Mouse (Mus musculus) left cerebral cortex, postnatal 14 days (tissue): ENCODE data around the gene Tmeff1. TPM values are rescaled to one million over a fixed set of nuclear protein-coding genes. Genes with fewer than 3 reads are reported as not detected.

Experiments used
- DNase-seq, 2 experiments: peaks; one replicate each; pipeline ENCODE4 v3.0.0; 2021 to 2022; ENCODE audit warnings: low spot score in 2 of 2, mixed read lengths in 1 of 2
- intact Hi-C: fragments of 180-260 bp; cut with DNase I; formaldehyde crosslinking; loops from one replicate; pipeline ENCODE4 v1.15.1; 2025
- total RNA-seq, 2 experiments: library from RNA; stranded (reverse); gene quantifications; 2 replicates each; pipeline ENCODE4 v1.2.3; 2021

Gene Tmeff1
- total RNA-seq, 2 experiments from 2014 or later, result 124 to 134 TPM

DNA sequence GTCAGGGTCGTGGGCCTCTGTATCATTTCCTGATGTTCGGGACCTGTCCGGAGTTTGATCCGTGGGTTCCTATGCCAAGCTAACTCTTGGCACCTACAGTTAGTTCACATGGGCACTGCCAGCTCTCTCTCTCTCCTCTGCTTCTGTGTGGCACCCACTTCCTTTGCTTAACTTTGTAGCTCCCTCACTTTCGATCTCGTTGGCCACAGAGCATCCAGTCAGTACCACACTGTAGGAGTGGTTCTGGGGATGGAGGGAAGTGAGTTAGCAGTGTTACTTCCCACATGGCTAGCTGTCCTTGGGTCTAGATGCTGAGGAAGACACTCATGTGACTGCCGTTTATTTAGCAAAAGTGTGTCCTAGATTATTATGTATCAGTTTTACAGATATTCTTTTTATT is 30.8 kb upstream of the Tmeff1 start:
- intact Hi-C loops, result no loop called here
- DNase-seq, result no peak

DNA sequence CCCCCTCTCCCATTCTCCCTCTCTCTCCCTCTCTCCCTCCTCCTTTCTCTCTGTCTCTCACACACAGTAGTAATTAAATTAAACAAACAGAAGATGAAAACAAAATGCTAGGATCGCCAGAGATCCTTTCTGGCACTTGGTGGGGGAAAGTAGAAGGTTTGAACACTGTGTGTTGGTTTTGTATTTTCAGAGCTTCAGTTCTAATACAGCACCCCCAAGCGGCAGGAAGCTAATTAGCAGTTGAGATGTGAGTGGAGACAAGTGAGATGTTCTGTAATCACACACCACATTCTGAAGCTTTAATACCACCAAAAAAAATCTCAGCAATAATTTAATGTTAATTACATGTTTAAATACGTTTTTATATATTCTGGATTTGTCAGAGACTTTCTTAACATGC is 29.2 kb upstream of the Tmeff1 start:
- peak; percentile 56 to 76 for DNase-seq
- intact Hi-C loops, result no loop called here

DNA sequence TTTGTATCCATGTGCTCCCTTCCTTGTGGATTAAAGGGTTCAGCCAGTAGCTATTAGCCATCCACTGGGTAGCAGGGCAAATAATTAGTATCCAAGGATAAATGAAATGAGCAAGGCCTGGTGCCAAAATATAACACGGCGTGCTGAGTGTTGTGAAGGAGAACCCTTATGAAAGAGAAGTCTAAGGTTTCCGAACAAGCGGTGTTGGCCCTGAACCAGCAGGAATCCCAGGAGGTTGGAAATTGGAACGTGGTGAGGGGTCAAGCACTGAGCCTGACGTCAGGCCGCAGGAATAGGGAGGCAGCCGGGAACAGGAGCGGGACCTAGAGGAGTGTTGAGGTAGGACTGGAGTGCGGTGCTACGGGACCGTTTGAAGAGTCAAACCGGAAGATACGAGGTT is 25.3 kb upstream of the Tmeff1 start:
- intact Hi-C loops, result no loop called here
- DNase-seq, result no peak

DNA sequence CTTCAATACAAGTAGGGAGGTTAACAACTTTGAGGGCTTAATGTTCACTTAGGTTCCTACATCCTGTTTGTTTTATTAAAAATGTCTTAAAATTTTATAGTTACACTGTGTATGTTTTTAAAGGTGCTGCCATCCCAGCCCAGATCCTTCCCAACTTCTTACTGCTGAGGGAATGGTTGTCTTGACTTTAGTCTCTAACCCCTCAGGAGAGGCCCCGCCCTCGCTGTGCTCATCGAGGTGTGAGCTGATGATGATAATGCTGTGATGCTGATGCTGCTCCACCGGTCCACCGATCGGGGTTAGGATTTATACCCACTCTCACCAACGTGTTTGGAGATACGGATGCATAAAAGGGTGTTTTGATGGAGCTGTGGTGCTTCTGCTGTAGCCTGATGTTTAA is 23.1 kb upstream of the Tmeff1 start:
- intact Hi-C loops, result no loop called here
- no peak for DNase-seq

DNA sequence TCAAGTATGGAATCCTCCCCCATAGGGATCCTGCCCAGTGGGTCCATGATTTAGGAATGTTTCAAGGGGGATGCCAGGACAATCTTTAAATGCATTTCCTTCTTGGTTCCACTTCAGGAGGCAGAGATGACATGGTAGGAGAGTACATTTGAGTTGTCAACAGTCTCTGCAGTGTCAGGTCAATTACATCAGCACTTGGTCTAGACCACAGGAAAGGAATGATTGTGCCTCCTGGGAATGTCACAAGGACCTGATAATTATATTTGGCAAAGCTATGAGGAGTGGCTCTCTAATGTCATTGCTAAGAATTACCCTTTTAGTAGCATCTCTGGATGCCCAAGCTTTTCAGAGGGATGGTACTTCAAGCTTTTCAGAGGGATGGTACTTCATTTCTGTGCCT is 20.0 kb upstream of the Tmeff1 start:
- no peak for DNase-seq
- intact Hi-C loops, result no loop called here

DNA sequence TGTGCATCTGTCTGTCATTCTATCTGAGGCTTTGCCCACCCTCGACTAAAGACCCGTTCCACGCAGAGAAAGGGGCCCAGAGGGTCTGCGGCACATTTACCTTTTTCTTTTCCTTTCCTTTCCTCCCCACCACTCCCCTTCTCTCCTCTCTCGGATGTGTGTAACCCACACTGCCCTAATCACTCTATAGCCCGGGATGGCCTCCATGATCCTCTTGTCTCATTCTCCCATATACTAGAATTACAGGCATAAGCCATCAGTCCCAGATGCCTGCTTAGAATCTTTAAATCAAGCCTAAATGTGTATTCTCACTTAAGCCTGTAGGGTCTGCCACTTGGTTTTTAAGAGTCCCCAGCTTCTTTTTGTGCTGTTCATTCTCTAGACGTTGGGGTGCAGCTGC is 8.6 kb upstream of the Tmeff1 start:
- intact Hi-C loops, result no loop called here

DNA sequence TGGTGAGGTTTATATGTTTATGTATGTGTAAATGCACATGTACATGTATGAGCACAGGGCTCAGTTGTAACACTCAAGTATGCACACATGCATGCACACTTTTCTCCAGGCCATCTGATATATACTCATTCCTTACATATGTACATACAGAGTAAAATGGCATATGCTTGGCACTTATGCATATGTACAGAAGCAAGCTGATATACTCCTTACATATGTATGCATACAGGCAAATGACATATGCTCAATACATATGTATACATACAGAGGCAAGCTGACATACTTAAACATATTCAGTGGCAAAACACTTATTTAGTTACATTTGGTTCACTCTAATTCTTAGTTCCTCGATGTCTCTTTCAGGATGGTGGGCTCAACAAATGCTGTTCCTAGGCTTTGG is 7.1 kb upstream of the Tmeff1 start:
- intact Hi-C loops, result no loop called here
- no peak for DNase-seq

More for the DNA sequence above, 8.6 kb upstream of the Tmeff1 start:
- DNase-seq, result no peak

DNA sequence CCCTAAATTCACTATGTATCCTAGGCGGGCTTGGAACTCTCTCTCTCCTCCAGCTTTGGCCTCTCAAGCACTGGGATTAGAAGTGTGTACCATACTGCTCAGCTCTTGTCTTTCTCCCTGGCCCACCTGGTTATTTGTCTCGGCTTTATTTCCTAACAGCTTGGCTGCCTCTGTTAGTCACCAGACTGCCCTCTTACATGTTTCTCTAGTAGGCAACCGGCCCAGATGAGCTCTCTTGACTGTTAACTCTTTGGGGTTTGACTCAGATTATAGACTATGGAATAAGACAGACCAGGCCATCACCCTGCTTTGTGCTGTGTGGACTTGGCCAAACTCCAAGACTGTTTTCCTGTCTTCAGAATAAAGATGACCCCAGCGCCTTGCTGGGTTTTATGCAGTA is 6.6 kb upstream of the Tmeff1 start:
- DNase-seq, result no peak
- intact Hi-C loops, result no loop called here

DNA sequence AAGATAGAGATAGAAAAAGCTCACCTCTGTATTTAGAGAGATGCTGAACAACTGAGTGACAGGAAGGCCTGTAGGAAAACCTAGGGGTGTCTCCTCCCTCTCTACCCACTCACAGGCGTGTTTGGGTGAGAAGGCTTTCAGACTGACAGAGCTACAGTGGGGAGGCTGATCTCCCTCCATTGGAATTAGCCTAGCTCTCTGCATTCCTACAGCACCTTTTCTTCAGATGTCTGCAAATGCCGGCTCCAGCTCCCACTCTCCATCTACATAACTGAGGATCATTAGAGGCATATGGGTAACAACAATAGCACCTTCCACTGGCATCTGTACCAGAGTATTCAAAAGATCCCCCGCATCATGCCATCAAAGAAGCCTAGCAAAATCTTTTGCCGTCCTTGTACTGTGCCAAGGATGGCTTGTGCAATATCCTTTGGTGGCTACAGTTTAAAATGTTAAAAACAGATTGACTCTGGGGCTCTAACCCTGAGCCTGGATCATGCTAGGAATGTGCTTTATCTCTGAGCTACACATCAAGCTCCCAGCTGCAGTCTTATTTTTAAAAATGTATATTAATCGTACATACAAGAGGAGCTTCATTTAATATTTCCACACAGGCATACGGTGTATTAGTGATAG is 5.4 kb upstream of the Tmeff1 start:
- intact Hi-C loops, result loop anchor here (5.0 kb wide), 1 partner anchor 37 kb away; no protein-coding TSS in a partner anchor
- DNase-seq, result no peak

DNA sequence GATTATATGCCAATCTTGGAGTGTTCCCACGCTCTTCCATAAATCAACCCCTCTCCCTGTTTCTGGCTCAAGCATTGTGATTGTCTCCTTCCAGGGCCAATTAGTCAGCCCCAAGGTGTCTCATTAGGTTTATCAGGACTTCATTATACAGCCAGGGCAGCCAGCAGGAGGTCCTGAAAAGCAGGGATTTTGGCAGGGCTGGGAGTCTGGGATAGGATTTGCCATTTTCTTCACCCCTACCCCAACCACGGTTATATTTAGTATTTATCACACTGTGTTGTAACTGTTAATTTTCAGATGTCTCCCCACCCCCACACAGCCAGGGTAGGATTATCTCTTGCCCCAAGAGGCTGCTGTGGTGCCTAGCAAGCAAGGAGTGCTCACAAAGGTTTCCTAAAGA is 3.8 kb upstream of the Tmeff1 start:
- DNase-seq, result no peak
- intact Hi-C loops, result loop anchor here (5.0 kb wide), 1 partner anchor 39 kb away; no protein-coding TSS in a partner anchor

DNA sequence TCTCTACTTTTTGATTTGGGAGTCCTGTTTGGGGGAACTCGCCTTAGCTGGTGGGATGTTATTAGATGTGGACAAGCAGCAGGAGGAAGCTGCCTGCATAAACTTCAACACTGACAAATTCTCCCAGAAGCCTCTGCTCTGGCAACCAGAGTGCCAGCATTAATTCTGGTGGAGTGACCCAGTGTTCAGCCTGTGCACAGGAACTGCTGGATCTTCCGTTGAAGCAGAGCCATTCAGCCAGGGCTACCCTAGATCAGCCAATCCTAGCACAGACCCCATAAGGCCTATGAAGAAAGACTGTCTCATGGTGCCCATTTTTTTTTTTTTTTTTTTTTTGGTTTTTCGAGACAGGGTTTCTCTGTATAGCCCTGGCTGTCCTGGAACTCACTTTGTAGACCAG is 3.0 kb upstream of the Tmeff1 start:
- DNase-seq, result no peak

DNA sequence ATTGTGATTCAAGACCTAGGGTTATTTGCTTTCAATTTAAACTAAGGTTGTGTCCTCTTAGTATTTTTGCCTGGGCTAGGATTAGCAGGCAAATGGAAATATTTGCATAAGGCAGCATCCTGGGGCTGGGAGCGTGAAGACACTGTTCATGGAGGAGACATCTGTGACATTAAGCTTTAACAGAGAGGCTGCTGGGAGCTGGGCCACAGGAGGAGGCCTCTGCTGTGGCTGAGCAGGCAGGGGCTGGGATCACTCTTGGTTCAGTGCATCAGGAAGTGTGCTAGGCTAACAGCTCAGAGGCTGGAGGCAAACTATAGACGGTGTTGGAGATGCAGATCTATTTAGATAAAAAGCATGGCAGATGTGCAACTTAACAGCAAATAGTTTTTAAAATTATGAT is 2.0 kb upstream of the Tmeff1 start:
- intact Hi-C loops, result loop anchor here (5.0 kb wide), 1 partner anchor 41 kb away; no protein-coding TSS in a partner anchor
- DNase-seq, result no peak

More for the DNA sequence above, 3.0 kb upstream of the Tmeff1 start:
- intact Hi-C loops, result loop anchor here (5.0 kb wide), 1 partner anchor 40 kb away; no protein-coding TSS in a partner anchor

DNA sequence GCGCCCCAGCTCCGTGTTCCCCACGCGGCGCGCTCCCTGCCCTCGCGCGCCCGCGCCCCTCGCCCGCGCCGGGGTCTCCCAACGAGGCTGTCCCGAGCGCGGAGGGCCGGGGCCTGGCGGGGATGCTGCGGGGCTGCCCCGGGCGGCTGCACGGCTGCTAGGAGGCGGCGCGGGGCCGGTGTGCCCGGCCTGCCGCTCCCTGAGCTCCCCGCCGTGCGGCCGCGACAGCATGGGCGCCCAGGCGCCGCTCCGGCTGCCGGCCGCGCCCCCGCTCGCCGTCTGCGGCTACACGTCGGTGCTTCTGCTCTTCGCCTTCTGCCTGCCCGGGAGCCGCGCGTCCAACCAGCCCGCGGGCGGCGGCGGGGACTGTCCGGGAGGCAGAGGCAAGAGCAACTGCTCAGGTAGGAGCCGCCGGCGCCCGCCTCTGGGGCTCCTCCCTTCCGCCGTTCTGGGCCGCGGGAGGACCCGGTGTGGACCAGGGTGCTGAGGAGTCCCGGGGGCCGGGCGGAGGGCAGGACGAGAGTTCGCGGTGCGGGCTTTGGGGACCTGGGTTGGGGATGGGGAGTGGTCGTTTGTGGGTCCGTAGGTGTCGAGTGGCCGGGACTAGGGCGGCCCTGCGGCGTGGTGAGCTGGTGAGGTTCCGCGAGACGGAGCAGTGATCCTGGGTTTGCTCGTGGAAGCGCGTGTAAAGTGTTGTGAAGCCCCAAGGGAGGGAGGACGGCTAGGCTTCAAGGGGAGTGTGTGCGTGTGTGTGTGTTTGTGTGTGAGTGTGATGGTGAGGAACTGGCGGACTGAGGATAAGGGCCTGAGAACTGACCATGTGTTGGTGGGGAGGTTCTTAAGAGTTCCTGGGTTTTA is 496 bp downstream of the Tmeff1 start:
- intact Hi-C loops, result loop anchor here (5.0 kb wide), 2 partner anchors 42 to 97 kb away; no protein-coding TSS in a partner anchor
- peak in 1 of 2 experiments; percentile 44 for DNase-seq

DNA sequence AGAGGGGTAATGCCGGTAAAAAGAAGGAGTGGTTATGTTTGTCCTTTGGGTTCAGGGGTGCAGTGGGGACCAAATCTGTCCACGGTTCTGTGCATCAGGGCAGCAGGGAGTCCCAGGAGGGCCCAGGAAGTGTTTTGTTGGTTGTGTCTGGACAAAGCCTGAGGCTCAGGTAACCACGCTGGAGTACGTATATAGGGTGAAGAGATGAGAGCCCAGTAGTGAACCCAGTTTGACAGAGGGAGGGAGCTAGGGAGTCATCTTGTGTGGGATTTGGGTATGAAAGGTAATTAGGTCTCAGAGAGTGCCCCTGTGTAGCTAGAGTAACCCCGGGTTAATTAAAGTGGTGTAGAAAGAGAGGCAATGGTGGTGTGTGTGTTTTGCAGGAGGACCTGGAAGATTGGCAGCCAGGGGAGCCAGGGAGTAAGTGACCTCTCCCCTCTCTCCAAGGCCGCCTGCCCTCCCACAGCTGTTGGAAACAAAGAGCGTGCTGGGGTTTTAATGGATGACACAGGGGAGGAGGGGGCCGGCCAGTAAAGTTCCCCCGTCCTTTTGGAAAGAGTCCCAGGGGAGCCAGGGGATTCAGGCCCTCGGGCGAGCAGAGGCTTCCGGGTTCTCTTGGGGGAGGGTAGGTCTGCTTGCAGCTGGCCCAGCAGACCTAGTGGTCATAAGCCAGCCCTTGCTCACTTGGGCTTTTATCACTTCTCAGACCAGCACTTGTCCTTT is 1.3 kb downstream of the Tmeff1 start:
- intact Hi-C loops, result loop anchor here (5.0 kb wide), 2 partner anchors 41 to 96 kb away; no protein-coding TSS in a partner anchor
- no peak for DNase-seq

DNA sequence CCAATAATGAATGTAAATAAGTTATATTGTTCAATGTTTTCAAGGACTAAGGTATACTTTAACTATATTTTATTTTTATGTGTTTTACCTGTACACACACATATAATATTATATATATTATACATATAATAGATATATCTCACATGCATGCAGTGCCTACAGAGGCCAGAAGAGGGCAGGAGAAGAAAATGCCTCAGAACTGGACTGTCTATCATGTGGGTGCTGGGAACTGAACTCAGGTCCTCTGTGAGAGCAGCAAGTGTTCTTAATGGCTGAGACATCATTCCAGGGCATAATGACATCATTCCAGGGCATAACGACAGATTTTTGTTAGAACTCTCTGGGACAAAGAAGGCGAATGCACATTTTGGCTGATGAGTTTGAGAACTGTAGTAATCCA is 2.6 kb downstream of the Tmeff1 start:
- DNase-seq, result no peak
- intact Hi-C loops, result loop anchor here (5.0 kb wide), 2 partner anchors 40 to 95 kb away; no protein-coding TSS in a partner anchor

DNA sequence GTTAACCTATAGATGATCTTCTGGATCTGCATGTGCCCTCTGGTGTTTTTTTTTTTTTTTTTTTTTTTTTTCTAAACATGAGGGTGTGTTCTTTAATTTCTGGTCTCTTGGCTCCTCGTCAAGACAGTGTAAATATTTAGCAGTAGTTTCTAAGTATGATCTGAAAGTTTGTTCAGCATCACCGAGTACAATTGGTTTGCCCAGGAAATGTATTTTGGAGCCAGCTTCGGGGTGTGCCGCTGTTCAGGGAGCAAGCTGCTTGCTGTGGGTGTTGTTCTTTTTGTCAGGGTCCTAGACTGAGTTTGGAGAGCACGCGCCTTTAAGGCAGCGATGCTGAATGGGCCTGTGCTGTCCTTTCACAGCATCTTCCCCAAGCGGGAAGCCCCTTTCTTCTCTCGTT is 3.6 kb downstream of the Tmeff1 start:
- intact Hi-C loops, result loop anchor here (5.0 kb wide), 2 partner anchors 39 to 94 kb away; no protein-coding TSS in a partner anchor

DNA sequence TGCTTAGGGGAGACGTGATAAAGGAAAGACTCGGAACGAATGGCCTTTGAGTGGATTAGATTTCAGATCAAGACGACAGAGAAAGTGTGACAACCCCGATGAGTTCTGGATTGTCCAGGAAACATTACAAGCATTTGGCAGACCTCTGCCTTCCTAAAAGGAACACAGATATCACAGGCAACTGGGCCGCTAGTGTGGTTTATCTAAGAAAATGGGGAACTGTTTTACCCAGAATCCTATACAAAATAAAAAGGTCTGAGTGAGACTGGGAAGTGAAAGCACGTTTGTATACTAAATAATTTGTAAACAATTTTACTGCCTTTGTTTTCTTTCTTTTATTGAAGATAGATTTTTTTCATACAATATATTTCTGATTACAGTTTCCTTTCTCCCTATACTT is 5.9 kb downstream of the Tmeff1 start:
- no peak for DNase-seq
- intact Hi-C loops, result no loop called here

More for the DNA sequence above, 3.6 kb downstream of the Tmeff1 start:
- DNase-seq, result no peak

DNA sequence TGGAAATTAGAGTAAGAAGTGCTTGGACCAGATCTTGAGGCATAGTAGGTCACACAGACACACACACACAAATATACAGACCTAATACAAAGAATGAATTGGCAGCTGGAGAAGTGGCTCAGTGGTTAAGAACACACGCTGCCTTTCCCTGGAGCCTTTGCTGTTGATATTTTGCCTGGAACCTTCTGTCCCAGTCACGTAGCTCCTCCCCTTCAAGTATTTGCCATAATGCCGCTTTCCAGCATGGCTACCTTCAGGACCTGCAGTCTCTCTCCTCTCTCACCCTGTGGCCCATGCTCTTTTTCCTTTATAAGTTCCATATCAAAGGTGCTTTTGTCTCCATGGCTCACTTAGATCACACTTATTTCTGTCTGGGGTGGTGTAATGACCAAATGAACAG is 6.4 kb downstream of the Tmeff1 start:
- DNase-seq, result no peak
- intact Hi-C loops, result no loop called here

DNA sequence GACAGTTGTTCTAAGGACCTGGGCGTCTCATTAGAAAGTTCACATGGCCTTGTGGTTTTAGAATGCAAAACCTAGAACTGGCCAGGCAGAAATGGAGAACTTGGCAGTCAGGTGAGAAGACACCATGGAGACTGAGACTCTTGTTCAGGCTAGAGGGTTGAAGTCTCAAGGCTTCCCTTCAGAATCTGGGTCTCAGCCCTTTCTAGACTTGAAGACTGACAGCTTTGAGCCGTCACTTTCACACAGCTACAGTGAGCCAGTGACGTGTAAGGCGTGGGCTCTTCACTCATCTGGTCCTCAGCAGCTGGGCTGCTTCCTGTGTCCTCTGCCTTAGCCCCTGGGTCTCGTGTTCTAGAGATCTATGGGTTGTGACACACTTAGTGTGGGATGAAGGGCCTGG is 7.4 kb downstream of the Tmeff1 start:
- DNase-seq, result no peak
- intact Hi-C loops, result no loop called here

DNA sequence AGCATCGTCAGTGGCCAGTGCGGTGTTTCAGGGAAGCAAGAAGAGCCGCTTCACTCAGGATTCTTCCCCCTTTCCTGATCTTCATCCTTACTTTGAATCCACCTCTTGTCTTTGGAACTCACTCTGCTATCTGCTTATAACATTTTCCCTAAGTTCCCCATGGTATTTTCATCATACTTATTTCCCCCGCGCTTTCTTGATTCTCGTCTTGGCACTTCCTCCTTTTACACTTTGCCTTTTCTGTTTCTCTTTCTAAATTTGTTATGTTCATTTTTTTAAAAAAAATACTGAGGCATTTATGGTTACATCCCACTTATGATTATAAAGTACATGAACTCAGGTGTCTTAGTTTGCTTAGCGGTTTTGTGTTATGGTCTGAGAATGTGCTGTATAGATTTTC is 7.9 kb downstream of the Tmeff1 start:
- intact Hi-C loops, result no loop called here

More for the DNA sequence above, 7.9 kb downstream of the Tmeff1 start:
- no peak for DNase-seq
